Mouse (Mus musculus) heart, adult 11 months (tissue): ENCODE results near the gene Sae1.

Experiments used
- DNase-seq: peaks from one replicate; pipeline ENCODE4 v3.0.0; 2022

The Sae1 gene

DNA sequence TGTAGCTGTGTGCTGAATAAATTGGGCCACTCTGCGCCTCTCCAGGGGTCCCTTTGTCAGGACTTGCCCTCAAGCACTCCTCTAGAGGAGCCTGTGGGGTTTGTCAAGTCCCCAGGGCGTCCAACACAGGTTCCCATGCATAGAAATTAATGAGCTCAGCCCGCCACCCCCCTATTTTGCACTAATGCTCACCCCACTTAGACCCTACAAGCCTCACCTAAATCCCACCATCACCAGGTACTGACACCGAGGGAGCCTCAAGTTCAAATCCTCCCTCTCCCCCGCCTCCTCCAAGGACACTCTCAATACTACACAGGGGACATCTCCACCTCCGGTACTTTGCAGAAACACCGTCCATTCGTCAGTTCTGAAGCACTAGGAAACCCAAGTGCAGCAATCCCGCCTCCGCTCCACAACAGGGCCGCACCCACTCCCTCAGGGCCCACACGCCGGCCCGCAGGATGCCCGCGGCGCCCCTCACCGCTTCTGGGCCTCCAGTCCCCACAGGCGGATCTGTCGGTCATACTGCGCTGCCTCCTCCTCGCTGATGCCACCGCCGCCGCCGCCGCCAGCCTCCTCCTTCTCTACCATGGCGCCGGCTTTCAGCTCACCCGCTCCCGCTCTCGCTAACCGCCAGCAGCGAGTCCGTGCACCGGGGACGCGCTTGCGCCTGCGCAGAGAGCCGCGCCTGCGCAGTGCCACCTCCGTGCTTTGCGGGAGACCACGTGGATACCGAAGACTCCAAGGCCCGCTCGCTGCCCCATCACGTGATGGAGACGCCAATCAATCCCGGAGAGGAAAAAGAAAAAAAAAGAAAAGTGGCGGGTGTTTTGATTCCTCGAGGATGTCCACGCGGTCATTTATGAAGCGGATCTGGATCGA lies at the start of gene Sae1:
Gene Sae1 (minus strand): TSS at position 647 of the 882 bp plus-strand sequence.
- peak; percentile 100 for DNase-seq

DNA sequence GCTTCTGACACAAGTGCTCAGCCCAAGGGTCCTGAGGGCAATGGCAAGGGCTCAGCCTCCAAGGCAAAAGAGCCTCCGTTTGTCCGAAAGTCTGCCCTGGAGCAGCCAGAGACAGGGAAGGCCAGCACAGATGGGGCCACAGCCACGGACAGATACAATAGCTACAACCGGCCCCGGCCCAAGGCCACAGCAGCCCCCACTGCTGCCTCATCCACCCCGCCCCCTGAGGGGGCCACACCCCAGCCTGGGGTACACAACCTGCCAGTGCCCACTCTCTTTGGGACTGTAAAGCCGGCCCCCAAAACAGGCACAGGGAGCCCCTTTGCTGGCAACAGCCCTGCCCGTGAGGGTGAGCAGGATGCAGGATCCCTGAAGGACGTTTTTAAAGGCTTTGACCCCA lies 47.5 kb upstream of the Sae1 start:
- DNase-seq, result peak; percentile 89

DNA sequence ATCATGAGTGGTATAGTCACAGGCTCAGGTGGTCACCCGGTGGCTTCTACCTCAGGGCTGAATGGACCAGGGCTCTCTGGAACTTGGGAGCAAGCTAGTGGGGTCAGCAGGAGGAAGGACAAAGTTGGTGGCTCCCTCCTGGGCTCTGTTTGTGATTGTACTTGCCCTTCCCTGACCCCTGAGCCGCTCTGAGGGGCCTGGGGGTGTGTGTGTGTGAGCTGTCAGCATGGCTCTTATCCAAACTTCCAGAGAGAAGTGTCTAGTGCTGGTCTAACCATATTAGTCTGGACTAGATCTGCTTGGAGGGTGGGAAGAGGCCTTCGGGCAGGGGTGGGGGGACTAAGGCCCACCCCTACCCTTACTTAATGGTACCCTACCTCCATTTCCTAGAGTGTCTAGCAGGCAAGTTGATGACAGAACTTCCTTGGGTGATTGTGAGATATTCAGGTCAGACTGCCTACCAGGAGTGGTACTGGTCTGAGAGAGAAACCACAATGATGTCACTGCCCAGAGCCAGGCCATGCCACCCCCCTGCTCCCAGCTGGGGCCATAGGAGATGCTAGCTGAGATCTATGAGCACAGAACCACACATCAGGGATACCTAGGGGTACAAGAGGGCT lies 45.9 kb upstream of the Sae1 start:
- DNase-seq, result peak; percentile 88

DNA sequence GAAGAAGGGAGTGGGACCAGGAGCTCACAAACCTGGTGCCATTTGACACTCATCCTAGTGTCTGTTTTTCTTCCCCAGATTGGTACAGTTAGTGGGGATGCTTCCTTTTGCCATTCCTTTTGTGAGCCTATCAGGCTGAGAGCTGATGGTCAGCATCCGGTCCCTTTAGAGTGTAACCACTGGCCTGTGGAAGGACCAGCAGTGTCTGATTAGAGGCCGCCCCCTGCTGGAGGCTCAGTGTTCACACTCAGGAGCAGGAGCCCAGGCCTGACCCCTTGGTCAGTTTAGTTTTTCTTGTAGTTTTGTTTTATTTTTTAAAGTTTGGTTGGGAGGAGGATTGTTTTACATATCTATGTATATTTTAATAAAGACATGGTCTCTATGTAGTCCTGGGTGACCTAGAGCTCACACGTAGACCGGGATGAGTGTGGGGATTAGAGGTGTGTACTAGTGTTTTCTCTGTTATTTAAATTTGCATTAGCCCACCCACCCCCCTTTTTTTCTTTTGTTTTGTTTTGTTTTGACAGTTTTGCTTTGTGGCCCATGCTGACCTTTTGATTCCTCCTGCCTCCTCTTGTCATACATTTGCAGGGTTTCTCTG lies 38.6 kb upstream of the Sae1 start:
- DNase-seq, result peak; percentile 98

DNA sequence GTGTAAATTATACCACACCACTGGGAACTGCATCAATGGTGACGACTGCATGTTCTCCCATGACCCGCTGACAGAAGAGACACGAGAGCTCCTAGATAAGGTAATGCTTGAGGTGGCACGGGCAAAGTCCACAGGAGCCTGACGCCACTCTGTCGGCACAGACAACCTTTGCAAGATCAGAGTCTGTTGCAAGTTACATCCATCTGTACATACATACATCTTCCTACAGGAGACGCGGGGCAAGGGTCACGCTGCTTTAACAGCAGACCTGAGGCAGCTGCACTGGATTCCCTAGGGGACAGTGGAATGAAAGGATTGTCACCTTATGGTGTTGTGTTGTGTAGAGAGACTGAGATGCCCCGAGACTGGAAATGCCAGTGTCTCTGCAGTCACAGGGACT lies 38.1 kb upstream of the Sae1 start:
- peak; percentile 87 for DNase-seq

DNA sequence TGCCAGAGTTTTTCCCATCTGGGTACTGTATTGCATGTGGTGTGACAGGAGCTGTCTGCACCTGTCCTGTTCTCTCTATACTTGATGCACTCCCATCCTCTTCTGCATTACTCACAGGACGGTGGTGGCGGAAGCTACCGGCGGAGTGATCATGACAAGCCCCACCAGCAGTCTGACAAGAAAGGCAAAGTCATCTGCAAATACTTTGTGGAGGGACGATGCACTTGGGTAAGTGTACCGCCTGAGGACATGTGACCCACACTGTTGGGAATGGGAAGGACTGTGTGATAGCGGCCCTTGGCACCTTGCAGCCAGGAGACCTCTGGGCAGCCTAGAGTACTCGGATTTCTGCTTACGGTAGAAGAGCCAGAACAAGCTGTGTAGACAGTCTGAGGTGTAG lies 36.1 kb upstream of the Sae1 start:
- DNase-seq, result peak; percentile 92

DNA sequence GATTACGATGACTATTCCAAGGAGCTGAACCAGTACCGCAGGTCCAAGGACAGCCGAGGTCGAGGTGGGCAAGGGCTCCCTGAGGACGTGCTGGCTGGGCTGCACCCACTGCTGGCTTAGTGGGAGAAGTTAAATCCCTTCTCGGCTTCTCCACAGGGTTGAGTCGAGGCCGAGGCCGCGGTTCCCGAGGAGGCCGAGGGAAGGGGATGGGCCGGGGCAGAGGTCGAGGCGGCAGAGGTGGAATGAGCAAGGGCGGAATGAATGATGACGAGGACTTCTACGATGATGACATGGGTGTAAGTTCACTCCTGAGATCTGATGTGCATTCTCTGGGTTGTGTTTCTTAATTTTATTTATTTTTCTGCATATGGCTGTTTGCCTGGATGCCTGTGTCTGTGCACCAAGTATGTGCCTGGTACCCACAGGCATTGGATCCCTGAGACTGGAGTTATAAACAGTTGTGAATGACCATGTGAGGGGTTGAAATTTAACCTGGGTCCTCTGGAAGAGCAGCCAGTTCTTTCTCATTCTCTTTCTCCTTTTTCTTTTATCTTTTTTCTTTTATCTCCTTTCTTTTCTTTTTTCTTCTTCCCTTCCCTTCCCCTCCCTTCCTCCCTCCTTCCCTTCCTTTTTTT lies 34.7 kb upstream of the Sae1 start:
- DNase-seq, result peak; percentile 87

DNA sequence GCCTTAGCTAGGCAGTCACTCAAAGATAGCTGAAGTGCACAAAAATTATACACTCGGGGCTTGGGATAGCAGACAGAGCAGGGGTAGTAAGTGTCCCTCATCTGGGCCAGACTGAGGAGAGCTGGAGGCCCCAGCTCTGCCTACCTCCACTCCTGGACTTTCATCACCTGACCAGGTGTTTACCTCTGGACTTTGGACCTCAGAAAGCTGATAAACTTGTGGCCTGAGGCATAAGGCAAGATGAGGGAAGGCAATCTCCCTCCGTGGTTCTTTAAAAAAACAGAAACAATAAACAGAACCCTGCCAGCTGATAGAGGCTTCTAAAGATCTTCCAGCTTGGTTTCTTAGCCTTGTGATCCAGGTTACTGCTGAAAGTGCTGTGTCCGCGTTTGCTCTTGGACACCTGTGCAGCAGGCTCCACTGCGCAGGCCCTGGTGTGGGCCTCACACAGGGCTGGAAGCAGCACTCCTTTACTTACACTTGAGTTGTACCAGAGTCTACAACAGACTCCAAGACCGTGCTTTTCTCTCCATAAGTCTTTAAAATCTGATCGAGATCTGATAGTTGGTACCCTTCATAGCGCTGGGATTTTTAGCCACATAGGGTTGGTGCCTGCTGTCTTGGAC lies 33.0 kb upstream of the Sae1 start:
- DNase-seq, result no peak

DNA sequence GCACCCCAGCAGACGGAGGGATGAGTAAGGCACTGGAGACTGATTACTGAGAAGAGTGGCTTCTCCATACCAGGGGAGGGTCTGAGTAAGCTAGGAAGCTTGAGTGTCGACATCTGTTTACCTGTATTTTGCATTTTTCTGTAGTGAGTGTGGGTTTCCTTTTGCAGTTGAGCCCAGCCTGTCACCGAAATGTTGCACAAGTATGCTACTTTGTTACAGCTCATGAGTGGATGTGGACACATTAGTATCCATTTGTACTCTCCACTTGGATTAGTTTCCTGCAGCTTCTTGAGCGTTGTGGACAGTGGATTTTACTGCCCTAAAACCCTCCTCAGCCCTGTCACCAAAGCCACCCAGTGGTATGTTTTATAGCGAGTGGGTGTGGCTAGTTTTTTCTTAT lies 31.1 kb upstream of the Sae1 start:
- DNase-seq, result no peak

DNA sequence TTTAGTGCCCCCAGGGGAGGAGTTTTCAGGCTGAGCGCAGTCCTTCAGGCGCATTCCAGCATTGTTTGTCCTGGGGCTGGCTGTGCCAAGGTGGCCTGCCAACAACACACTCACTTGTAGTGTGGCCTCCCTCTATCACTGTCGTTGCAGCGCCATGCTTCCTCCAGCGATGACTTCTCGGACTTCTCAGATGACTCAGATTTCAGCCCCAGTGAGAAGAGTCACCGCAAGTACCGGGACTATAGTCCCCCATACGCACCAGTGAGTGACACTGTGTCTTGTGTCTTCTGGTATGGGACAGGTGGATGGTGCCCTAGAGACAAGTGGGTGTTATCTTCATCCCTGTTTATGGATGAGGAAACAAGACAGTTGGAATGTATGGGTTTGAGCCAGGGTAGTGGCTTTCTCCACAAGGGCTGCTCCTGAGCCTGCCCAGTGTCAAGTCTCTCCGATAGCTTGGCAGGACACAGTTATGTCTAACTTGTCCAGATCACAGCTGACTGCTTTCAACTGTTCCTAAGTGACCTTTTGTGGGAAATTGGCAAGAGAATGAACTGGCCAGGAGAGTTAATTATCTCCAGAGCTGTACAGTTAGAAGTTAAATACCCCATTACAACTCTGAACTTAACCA lies 29.6 kb upstream of the Sae1 start:
- DNase-seq, result peak; percentile 98

DNA sequence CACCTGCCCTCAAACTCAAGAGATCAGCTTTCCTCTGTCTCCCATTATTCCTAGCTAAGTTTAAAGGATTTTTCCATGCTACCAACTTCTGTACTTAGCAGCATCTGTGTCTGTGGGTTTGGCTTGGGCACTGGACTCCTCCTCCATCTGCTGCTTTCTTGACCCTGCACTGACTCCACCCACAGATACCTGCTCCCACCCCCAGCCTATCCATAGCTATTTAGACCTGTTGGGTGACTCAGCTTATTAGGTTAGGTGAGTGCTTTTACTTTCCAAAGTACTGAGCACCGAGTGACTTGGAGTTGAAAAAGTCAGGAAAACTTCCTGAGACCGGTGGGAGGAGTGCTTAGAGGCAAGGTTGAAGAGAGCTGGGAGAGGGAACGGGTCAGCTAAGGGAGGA lies 27.8 kb upstream of the Sae1 start:
- no peak for DNase-seq

DNA sequence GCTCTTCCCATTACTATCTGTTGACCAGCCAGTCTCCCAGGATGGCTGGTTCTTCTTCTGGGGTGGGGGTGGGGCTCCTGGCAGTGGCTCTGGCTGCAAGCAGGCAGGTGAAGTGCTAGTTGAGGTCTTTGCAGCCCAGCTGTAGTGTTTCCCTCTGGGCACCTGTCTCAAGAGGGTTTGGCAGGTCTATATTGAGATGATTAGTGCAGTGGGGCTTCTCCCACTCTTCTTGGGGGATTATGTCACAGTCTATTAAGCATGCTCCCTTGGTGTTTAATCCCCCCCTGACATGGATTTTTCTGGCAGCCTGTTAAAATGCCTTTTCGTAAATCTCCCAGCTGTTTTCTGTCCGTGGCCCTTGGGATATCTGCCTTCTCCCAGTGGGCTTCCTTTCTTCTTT lies 25.3 kb upstream of the Sae1 start:
- DNase-seq, result no peak

DNA sequence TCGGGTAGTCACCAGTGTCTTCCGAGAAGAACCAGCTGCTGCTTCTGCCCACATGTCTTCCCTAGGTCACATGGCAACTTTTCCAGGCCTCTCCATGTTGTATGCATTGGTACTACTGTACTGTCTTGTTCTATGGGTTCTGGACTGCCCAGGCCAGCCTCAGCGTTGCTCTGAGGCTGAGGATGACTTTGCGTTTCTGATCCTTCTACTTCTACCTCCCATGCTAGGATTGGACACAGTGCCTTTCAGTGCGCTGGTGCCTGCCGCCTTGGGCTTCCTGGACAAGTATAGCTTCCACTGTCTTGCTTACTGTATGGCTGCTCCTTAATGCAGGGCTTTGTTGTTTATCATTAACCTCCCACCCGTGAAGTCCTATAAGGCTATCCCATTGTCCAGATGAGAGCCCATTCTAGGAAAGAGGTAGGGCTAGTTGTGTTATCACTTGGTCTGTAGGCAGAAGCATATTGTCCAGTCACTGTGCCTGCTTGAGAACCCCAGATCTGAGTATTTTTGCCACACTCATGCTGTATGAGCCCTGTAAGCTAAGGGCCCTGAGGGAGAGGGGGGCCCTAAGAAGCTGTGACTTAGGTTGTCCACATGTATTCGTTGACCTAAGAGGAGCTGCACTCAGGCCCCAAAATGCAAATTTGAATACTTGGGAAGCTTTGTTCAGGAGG lies 24.8 kb upstream of the Sae1 start:
- no peak for DNase-seq

DNA sequence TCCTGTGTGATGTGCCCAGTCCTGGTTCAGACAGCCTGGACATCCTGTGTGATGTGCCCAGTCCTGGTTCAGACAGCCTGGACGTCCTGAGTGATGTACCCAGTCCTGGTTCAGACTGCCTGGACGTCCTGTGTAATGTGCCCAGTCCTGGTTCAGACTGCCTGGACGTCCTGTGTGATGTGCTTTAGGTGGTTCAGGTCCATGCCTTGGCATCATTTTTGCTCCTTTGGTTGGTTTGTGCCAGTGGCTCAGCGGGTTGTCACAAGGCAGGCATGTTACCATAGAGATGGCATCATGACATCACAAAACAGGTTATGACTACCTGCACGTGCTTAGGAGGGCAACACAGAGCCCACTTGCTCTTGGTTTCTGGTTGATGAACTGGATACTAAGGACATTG lies 23.5 kb upstream of the Sae1 start:
- DNase-seq, result peak; percentile 87

DNA sequence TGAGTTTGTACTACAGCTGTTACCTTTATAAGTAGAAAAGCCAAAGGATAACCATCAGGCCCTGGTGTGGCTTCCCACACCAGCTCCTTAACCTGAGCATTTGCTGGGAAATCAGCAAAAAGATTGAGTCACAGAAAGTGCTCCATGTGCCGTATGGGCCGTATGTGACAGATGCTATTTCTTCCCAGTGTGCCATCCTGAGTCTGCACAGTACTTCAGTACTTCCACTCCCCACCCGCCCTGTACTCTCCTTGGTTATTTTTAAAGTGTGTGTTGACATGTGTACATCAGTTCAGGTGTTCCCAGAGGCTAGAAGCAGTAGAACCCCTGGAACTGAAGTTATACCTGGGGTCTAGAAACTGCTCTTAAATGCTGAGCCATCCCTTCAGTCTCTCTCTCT lies 19.4 kb upstream of the Sae1 start:
- DNase-seq, result peak; percentile 87

DNA sequence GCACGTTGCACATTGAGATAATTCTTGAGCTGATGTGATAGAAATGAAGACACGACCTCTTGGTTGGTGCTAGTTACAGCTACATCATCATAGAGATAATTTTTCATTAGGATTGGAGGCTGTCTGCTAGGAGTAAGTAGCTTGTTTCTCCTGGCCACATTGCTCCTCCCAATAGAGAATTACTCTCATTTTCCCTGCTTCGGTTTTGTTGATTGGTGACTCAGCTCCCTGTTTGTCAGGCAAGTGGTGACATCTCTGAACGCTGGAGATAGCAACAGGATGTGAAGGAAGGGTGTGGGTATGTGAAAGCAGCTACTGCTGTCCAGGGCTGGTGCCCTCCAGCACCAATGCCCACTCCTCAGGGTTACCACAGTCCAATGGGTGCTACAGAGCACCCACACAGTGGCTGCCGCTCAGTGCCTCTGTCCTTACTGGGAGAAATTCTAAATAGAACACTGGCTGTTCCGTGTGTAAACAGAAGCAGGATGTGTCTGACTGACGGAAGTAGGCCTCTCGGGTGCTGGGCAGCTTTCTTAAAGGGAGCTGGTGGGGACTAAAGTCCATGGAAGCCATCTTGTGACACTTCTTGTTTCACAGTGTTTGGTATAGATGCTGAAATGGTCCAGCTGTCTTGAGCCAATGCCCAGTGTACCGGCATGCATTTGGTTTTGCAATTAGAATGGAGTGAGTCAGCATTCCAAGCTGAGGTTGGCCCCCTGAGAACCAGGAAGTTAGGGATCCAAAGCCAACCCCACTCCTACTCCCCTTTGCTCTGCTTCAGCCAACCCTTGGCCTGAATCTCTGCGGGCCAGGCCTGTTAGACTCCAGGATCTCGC lies 18.1 kb upstream of the Sae1 start:
- DNase-seq, result peak; percentile 99

DNA sequence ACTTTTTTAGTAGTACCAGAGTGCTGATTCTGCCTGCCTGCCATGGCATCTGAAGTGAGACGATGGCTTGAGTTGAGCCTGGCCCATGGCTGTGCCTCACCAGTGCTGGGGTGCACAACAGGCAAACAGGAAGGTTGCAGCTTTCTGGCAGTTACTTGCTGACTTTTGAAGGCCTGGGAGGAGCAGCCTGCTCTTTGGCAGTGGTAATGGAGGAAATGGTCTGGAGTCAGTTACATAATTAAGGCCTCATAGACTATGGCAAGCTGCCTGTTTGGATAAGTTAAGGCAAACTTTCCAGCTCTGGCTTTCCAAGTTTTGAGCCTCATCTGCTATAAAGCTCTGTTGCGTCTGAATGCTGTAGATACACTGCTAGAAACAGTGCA lies 17.5 kb upstream of the Sae1 start:
- peak; percentile 99 for DNase-seq

DNA sequence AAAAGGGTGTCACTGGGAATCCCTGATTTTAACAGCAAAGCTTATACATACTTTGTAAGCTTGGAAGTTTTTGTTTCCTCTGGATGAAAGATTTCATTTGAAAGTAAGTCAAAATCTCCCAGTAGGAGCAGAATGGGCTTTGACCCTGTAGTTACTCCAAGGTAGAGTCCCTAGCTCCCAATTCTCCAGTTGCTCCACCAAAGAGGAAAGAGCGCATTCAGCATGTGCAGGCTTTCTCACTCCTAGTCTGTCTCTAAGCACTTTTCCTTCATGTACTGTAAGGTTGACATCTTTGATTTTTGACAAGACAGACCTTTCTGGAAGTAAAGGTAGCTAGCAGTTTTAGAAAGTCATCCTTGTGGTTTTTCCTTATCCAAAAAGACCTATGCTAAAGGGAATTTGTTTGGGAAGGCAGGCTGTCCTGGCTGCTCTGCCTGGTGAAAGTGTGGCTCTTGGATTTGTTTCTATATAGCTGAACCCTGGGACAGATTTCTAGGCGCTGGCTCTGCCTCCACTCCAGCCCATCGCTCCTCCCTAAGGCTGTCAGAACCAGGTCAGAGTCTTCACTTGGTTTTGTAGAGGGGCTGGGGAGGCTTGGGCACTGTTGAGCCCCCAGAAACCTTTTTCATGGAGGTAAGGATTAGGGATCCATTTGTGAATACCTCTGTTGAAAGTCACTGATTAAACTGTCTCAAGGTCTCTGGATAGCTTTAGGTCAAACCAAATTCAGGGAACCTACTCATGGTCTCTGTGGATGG lies 16.9 kb upstream of the Sae1 start:
- DNase-seq, result peak; percentile 94

DNA sequence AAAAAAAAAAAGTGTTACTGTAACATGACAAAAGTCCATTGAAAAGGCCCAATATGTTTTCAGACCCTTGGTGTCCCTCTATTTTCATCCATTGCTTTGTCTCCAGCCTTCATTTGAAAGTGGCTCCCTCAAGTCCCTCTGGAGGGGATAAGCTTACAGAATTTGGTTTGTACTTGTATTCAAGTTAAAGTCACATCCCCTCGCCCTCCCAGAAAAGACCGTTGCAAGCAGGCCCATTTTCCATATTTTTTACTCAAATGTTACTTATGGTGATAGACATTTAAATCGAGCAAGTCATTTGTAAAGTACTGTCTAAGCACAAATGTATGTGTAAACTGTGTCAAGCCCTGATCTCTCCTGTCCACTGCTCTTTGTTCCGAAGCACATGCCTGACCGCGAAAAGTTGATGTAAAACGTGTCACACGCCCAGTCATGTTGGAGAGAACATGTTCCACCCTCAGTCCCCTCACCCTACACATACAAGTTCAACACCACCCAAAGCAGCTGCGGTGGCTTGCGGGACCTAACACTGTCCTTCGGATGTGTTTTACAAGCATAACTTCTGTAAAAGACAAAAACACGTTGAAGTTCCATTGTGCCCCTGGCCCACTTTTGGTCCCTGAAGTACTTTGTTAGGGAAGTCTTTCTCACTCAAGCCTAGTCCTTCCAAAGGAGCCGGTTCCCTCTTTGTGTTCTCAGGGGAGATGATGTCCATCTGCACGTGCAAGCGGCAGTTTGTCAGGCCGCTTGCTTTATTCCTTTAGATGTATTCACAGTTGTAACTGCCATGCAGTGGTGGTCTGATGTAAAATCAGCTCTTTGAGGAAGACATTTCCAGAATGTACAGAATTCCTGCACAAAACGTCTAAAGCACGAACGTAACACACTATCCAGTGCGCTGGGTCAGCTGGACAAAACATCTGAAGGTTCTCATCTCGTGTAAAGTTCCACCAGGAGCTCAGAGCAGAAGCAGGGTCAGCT lies 15.7 kb upstream of the Sae1 start:
- DNase-seq, result peak; percentile 95
